Mouse (Mus musculus) hematopoietic stem cell, adult 5-6 weeks (primary cell): ENCODE measurements around the gene Gpr6. TPM values are rescaled to one million over a fixed set of nuclear protein-coding genes. Genes with fewer than 3 reads are reported as not detected.

Source experiments
- ATAC-seq, 2 experiments: fragments of 125-278 bp in 1 of 2; replicated peaks in 1 of 2; 2 replicates each; pipeline ENCODE4 v1.8.0; 2016 to 2017; ENCODE audit warnings: inconsistent platforms in 2 of 2, mild to moderate bottlenecking in 2 of 2, moderate number of reproducible peaks in 2 of 2, low read depth in 1 of 2, moderate TSS enrichment in 1 of 2; ENCODE audit not compliant: low FRiP score in 2 of 2, poor library complexity in 2 of 2, severe bottlenecking in 2 of 2, insufficient read depth in 1 of 2, low TSS enrichment in 1 of 2
- total RNA-seq: library from RNA; stranded (forward); fragments of 172-1452, 232-1000 nt; gene quantifications from 2 replicates; pipeline ENCODE4 v1.2.3, GENCODE M21; 2017

Gpr6 gene
- total RNA-seq, result not detected in 2 replicates

- no peak; a peak in 1 of 4 replicates for ATAC-seq
These were observed at the start of gene Gpr6 for GRCm38 (mm10) chr10:41072116-41072515. Gene Gpr6 (minus strand): TSS chr10:41072285.

GRCm38 (mm10) chr10:41100060-41100459 lies 28.0 kb upstream of the Gpr6 start:
- ATAC-seq, result no peak

GRCm38 (mm10) chr10:41098137-41098536 lies 26.1 kb upstream of the Gpr6 start:
- no peak for ATAC-seq

- no peak for ATAC-seq
These were observed 16.8 kb upstream of the Gpr6 start for GRCm38 (mm10) chr10:41088852-41089251.

GRCm38 (mm10) chr10:41071696-41072095 lies 389 bp downstream of the Gpr6 start:
- ATAC-seq, result peak; percentile 42 to 51; a peak in 3 of 4 replicates

- no peak for ATAC-seq
These were observed 1.1 kb downstream of the Gpr6 start for GRCm38 (mm10) chr10:41070693-41071651.

- no peak for ATAC-seq
These were observed 11.7 kb downstream of the Gpr6 start for GRCm38 (mm10) chr10:41060250-41060831.

GRCm38 (mm10) chr10:41055581-41055980 lies 16.5 kb downstream of the Gpr6 start:
- ATAC-seq, result no peak

- ATAC-seq, result no peak
These were observed 18.1 kb downstream of the Gpr6 start for GRCm38 (mm10) chr10:41054005-41054404.

- ATAC-seq, result no peak
These were observed 29.8 kb downstream of the Gpr6 start for GRCm38 (mm10) chr10:41042272-41042671.

- no peak for ATAC-seq
These were observed 30.6 kb downstream of the Gpr6 start for GRCm38 (mm10) chr10:41041478-41041877.

GRCm38 (mm10) chr10:41040530-41041085 lies 31.5 kb downstream of the Gpr6 start:
- ATAC-seq, result no peak

GRCm38 (mm10) chr10:41038476-41038875 lies 33.6 kb downstream of the Gpr6 start:
- no peak for ATAC-seq

GRCm38 (mm10) chr10:41037722-41038121 lies 34.4 kb downstream of the Gpr6 start:
- ATAC-seq, result no peak

- ATAC-seq, result no peak
These were observed 39.3 kb downstream of the Gpr6 start for GRCm38 (mm10) chr10:41032811-41033210.

GRCm38 (mm10) chr10:41024860-41025259 lies 47.2 kb downstream of the Gpr6 start:
- ATAC-seq, result no peak

GRCm38 (mm10) chr10:41024406-41024805 lies 47.7 kb downstream of the Gpr6 start:
- ATAC-seq, result no peak

GRCm38 (mm10) chr10:41022226-41022625 lies 49.9 kb downstream of the Gpr6 start:
- no peak for ATAC-seq
